Mouse (Mus musculus) hindbrain, embryonic 15.5 days (tissue): ENCODE measurements around the gene Lmf2. TPM values are rescaled to one million over a fixed set of nuclear protein-coding genes. Genes with fewer than 3 reads are reported as not detected.

ENCODE experiments used
- ATAC-seq: fragments of 200-750 bp; cut with Nextera tagmentation; 2 replicates; pipeline ENCODE4 v1.8.0; 2017; ENCODE audit warnings: low read depth, moderate number of reproducible peaks, moderate TSS enrichment; ENCODE audit not compliant: low FRiP score
- H3K27ac ChIP-seq: fragments of 300-500 bp; sonication (generic); replicated peaks from 2 replicates; pipeline ENCODE4 v1.5.1; 2015; ENCODE audit warnings: mild to moderate bottlenecking, inconsistent platforms
- H3K27me3 ChIP-seq: fragments of 300-500 bp; sonication (generic); 2 replicates; pipeline ENCODE4 v1.6.1; 2015; ENCODE audit warnings: control low read depth, inconsistent platforms
- H3K36me3 ChIP-seq: fragments of 300-500 bp; sonication (generic); 2 replicates; pipeline ENCODE4 v1.6.1; 2015; ENCODE audit warnings: control low read depth, inconsistent platforms
- H3K4me1 ChIP-seq: fragments of 300-500 bp; sonication (generic); replicated peaks from 2 replicates; pipeline ENCODE4 v1.6.1; 2015; ENCODE audit warnings: control low read depth, inconsistent platforms
- H3K4me2 ChIP-seq: fragments of 300-500 bp; sonication (generic); 2 replicates; pipeline ENCODE4 v1.6.1; 2015; ENCODE audit warnings: moderate library complexity, mild to moderate bottlenecking, inconsistent platforms
- H3K4me3 ChIP-seq: fragments of 300-500 bp; sonication (generic); 2 replicates; pipeline ENCODE4 v1.5.1; 2015; ENCODE audit warnings: mild to moderate bottlenecking, inconsistent platforms
- H3K9ac ChIP-seq: fragments of 300-500 bp; sonication (generic); 2 replicates; pipeline ENCODE4 v1.6.1; 2015; ENCODE audit warnings: inconsistent platforms
- H3K9me3 ChIP-seq: fragments of 300-500 bp; sonication (generic); 2 replicates; pipeline ENCODE4 v1.6.1; 2016; ENCODE audit warnings: control low read depth, inconsistent platforms
- WGBS: fragments of 180-500 bp; shearing (Covaris S2); methylation state at CpG from one replicate; pipeline ENCODE4 v1.1.7; 2015; 5-methylcytosine and 5-hydroxymethylcytosine counted together
- polyA plus RNA-seq: library from polyadenylated mRNA; unstranded; fragments of >200 nt; fragmentation: Nextera tagmentation; extraction: Ambion mirVana; gene quantifications from 2 replicates; pipeline ENCODE4 v1.2.1, GENCODE M21; 2015

The Lmf2 gene
- polyA plus RNA-seq, 1 experiment from 2014 or later: 38.6 TPM

GRCm38 (mm10) chr15:89363051-89363450, 7.6 kb upstream of the Lmf2 start:
- no peaks in the 10 kb centered on the region for H3K9me3 ChIP-seq
- H3K27me3 ChIP-seq: no peaks in the 10 kb centered on the region
- H3K9ac ChIP-seq: no peak overlapping the region
- ATAC-seq: no peak
- H3K36me3 ChIP-seq: peaks cover 71% of the 10 kb centered on the region
- peaks cover 4% of the 10 kb centered on the region for H3K4me1 ChIP-seq
- H3K4me3 ChIP-seq: no peak overlapping the region
- no peak overlapping the region for H3K4me2 ChIP-seq
- WGBS: 96% methylated on average over 7 of the region's 7 CpGs
- H3K27ac ChIP-seq: no peak overlapping the region

GRCm38 (mm10) chr15:89358784-89359183, 3.3 kb upstream of the Lmf2 start:
- H3K9ac ChIP-seq: no peak overlapping the region
- ATAC-seq: no peak
- H3K27me3 ChIP-seq: no peaks in the 10 kb centered on the region
- peaks cover 28% of the 10 kb centered on the region for H3K36me3 ChIP-seq
- H3K9me3 ChIP-seq: no peaks in the 10 kb centered on the region
- H3K27ac ChIP-seq: no peak overlapping the region
- no peak overlapping the region for H3K4me2 ChIP-seq
- WGBS: 87% methylated on average over 3 of the region's 3 CpGs
- peaks cover 34% of the 10 kb centered on the region for H3K4me1 ChIP-seq
- no peak overlapping the region for H3K4me3 ChIP-seq

GRCm38 (mm10) chr15:89356372-89356771, 913 bp upstream of the Lmf2 start:
- Histone ChIP-seq H3K4me1 (peaks cover 34% of the 10 kb centered on the region), H3K9me3 (no peaks in the 10 kb centered on the region), H3K4me2 (peak overlapping the region; percentile 91), H3K9ac (peak overlapping the region; percentile 76), H3K27me3 (no peaks in the 10 kb centered on the region), H3K36me3 (peaks cover 26% of the 10 kb centered on the region), H3K27ac (peak overlapping the region; percentile 82), H3K4me3 (peak overlapping the region; percentile 72)
- WGBS: 0% methylated on average over 15 of the region's 15 CpGs
- peak; percentile 41; the same call in 1 of the 2 replicates for ATAC-seq

GRCm38 (mm10) chr15:89354455-89354854, 1.0 kb downstream of the Lmf2 start:
- H3K4me3 ChIP-seq: peak overlapping the region; percentile 72
- peak overlapping the region; percentile 91 for H3K4me2 ChIP-seq
- H3K9ac ChIP-seq: peak overlapping the region; percentile 76
- ATAC-seq: no peak
- no peaks in the 10 kb centered on the region for H3K9me3 ChIP-seq
- 78% methylated on average over 7 of the region's 7 CpGs for WGBS
- H3K27ac ChIP-seq: no peak overlapping the region
- H3K27me3 ChIP-seq: no peaks in the 10 kb centered on the region
- peaks cover 24% of the 10 kb centered on the region for H3K36me3 ChIP-seq
- H3K4me1 ChIP-seq: peaks cover 34% of the 10 kb centered on the region

- Histone ChIP-seq H3K9me3 (no peaks in the 10 kb centered on the region), H3K4me1 (peaks cover 34% of the 10 kb centered on the region), H3K9ac (no peak overlapping the region), H3K4me2 (peak overlapping the region; percentile 91; the same call in 1 of the 2 replicates), H3K36me3 (peaks cover 24% of the 10 kb centered on the region), H3K27ac (no peak overlapping the region), H3K4me3 (no peak overlapping the region), H3K27me3 (no peaks in the 10 kb centered on the region)
- WGBS: 96% methylated on average over 16 of the region's 16 CpGs
- ATAC-seq: no peak
Observed at GRCm38 (mm10) chr15:89353837-89354236, 1.6 kb downstream of the Lmf2 start.

- H3K4me1 ChIP-seq: peaks cover 29% of the 10 kb centered on the region
- no peak overlapping the region for H3K4me2 ChIP-seq
- no peak for ATAC-seq
- peaks cover 24% of the 10 kb centered on the region for H3K36me3 ChIP-seq
- no peak overlapping the region for H3K9ac ChIP-seq
- H3K27me3 ChIP-seq: no peaks in the 10 kb centered on the region
- H3K4me3 ChIP-seq: no peak overlapping the region
- whole genome bisulfite sequencing: 95% methylated on average over 12 of the region's 12 CpGs
- no peaks in the 10 kb centered on the region for H3K9me3 ChIP-seq
- H3K27ac ChIP-seq: no peak overlapping the region
Observed at GRCm38 (mm10) chr15:89352795-89353194, 2.7 kb downstream of the Lmf2 start.

- Histone ChIP-seq H3K4me2 (no peak overlapping the region), H3K4me1 (peaks cover 22% of the 10 kb centered on the region), H3K27me3 (no peaks in the 10 kb centered on the region), H3K36me3 (peaks cover 24% of the 10 kb centered on the region), H3K9me3 (no peaks in the 10 kb centered on the region), H3K4me3 (no peak overlapping the region), H3K9ac (no peak overlapping the region), H3K27ac (no peak overlapping the region)
- ATAC-seq: no peak
- 95% methylated on average over 14 of the region's 14 CpGs for WGBS
Observed at GRCm38 (mm10) chr15:89352054-89352453, 3.4 kb downstream of the Lmf2 start.

- Histone ChIP-seq H3K9ac (no peak overlapping the region), H3K27me3 (no peaks in the 10 kb centered on the region), H3K27ac (no peak overlapping the region), H3K36me3 (peaks cover 24% of the 10 kb centered on the region), H3K4me1 (peaks cover 14% of the 10 kb centered on the region), H3K9me3 (no peaks in the 10 kb centered on the region), H3K4me2 (no peak overlapping the region), H3K4me3 (no peak overlapping the region)
- ATAC-seq: no peak
- 93% methylated on average over 15 of the region's 15 CpGs for WGBS
Observed at GRCm38 (mm10) chr15:89351302-89351701, 4.2 kb downstream of the Lmf2 start.

- Histone ChIP-seq H3K27me3 (no peaks in the 10 kb centered on the region), H3K4me3 (no peak overlapping the region), H3K27ac (no peak overlapping the region), H3K36me3 (peaks cover 24% of the 10 kb centered on the region), H3K4me2 (no peak overlapping the region), H3K4me1 (peaks cover 13% of the 10 kb centered on the region), H3K9me3 (no peaks in the 10 kb centered on the region), H3K9ac (no peak overlapping the region)
- WGBS: 89% methylated on average over 5 of the region's 5 CpGs
- ATAC-seq: no peak
Observed at GRCm38 (mm10) chr15:89350447-89350846, 5.0 kb downstream of the Lmf2 start.

GRCm38 (mm10) chr15:89343325-89343724, 12.1 kb downstream of the Lmf2 start:
- no peaks in the 10 kb centered on the region for H3K36me3 ChIP-seq
- no peak overlapping the region for H3K9ac ChIP-seq
- H3K4me2 ChIP-seq: no peak overlapping the region
- no peak for ATAC-seq
- no peaks in the 10 kb centered on the region for H3K9me3 ChIP-seq
- WGBS: 92% methylated on average over 3 of the region's 3 CpGs
- H3K4me3 ChIP-seq: no peak overlapping the region
- no peaks in the 10 kb centered on the region for H3K27me3 ChIP-seq
- no peak overlapping the region for H3K27ac ChIP-seq
- H3K4me1 ChIP-seq: no peaks in the 10 kb centered on the region

- 50% methylated on average over 1 of the region's 1 CpGs for WGBS
- H3K4me3 ChIP-seq: no peak overlapping the region
- no peaks in the 10 kb centered on the region for H3K27me3 ChIP-seq
- no peak for ATAC-seq
- no peak overlapping the region for H3K27ac ChIP-seq
- H3K9me3 ChIP-seq: no peaks in the 10 kb centered on the region
- no peak overlapping the region for H3K4me2 ChIP-seq
- no peak overlapping the region for H3K9ac ChIP-seq
- H3K36me3 ChIP-seq: no peaks in the 10 kb centered on the region
- no peaks in the 10 kb centered on the region for H3K4me1 ChIP-seq
Observed at GRCm38 (mm10) chr15:89341678-89342077, 13.8 kb downstream of the Lmf2 start.

GRCm38 (mm10) chr15:89340136-89340535, 15.3 kb downstream of the Lmf2 start:
- Histone ChIP-seq H3K4me1 (no peaks in the 10 kb centered on the region), H3K27me3 (no peaks in the 10 kb centered on the region), H3K4me3 (no peak overlapping the region), H3K27ac (no peak overlapping the region), H3K4me2 (no peak overlapping the region), H3K9ac (no peak overlapping the region), H3K36me3 (no peaks in the 10 kb centered on the region), H3K9me3 (no peaks in the 10 kb centered on the region)
- no peak for ATAC-seq
- 83% methylated on average over 3 of the region's 3 CpGs for WGBS

GRCm38 (mm10) chr15:89339696-89340095, 15.8 kb downstream of the Lmf2 start:
- Histone ChIP-seq H3K36me3 (no peaks in the 10 kb centered on the region), H3K4me2 (no peak overlapping the region), H3K9me3 (no peaks in the 10 kb centered on the region), H3K27ac (no peak overlapping the region), H3K9ac (no peak overlapping the region), H3K4me1 (no peaks in the 10 kb centered on the region), H3K27me3 (no peaks in the 10 kb centered on the region), H3K4me3 (no peak overlapping the region)
- WGBS: 88% methylated on average over 2 of the region's 2 CpGs
- ATAC-seq: no peak
